Mouse (Mus musculus): ENCODE data around the gene Nrxn2. TPM values are rescaled to one million over a fixed set of nuclear protein-coding genes. Genes with fewer than 3 reads are reported as not detected.

Nrxn2 gene
- total RNA-seq, 2 experiments from 2014 or later, result 695 to 758 TPM

DNA sequence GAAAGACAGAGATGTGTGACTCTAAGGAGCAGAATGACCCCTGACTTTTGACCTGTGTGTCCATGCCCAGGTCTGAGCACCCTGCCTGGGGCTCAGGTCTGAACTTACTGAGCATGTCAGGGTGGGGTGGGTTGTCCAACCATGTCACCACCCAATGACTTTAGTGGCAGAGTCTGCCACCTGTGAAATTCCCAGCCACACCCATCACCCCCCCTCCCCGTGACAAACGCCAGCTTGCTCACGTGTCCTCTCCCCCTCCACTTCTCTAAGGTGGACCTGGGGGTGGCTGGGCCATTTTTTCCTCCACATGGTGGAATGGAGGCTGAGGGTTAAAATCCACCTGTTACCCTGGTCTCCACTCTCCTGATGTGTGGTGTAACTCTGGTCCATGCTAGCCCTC, 117.7 kb downstream of the Nrxn2 start:
- intact Hi-C loops (cut with DNase I), result no loop called here
- no peak for DNase-seq

GRCm38 (mm10) chr19:6536696-6537095, 118.2 kb downstream of the Nrxn2 start:
- intact Hi-C loops (cut with DNase I), result no loop called here
- DNase-seq, result peak; percentile 56

GRCm38 (mm10) chr19:6537526-6537925, 119.0 kb downstream of the Nrxn2 start:
- intact Hi-C loops (cut with DNase I), result no loop called here
- DNase-seq, result no peak

DNA sequence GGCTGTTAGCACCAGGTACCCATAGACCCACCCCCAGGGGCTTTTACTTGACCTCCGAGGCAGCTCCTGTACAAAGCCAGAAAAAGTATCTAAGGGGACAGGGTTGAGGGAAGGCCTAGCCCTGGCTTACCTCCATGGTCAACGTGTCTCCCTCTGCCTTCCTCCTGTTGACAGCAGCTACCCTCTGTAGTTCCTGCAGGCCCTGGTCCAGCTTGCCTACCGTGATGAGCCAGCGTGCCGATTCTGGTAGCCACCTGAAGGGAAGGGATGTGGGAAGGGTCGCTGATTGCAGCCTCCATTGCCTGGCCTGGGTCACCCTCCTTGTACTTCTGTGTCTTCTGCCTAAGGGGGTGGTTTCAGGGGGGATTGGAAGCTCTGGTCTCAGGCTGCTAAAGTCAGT, 120.0 kb downstream of the Nrxn2 start:
- DNase-seq, result no peak
- intact Hi-C loops (cut with DNase I), result no loop called here

- intact Hi-C loops (cut with DNase I), result no loop called here
- no peak for DNase-seq
Measured at GRCm38 (mm10) chr19:6539592-6539991, 121.1 kb downstream of the Nrxn2 start.

- DNase-seq, result peak; percentile 1
- intact Hi-C loops (cut with DNase I), result no loop called here
Measured at GRCm38 (mm10) chr19:6540191-6540590, 121.7 kb downstream of the Nrxn2 start.

DNA sequence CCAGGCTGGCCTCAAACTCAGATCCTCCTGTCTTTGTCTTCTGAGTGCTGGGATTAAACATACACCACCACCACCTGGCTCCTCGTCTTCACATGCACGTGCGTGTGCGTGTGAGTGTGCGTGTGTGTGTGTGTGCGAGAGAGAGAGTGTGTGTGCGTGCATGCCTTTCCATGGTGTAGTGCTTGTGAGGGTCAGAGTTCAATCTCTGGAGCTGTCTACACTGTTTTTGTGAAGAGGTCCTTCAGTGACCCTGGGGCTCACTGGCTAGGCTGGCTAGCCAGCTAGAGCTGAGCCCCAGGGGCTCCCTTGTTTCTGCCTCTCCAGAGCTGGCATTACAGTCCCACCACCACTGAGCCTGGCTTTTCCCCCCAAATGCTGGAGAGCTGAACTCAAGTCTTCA, 123.0 kb downstream of the Nrxn2 start:
- intact Hi-C loops (cut with DNase I), result no loop called here
- DNase-seq, result no peak

- intact Hi-C loops (cut with DNase I), result no loop called here
- peak; percentile 27 for DNase-seq
Measured at GRCm38 (mm10) chr19:6542367-6543034, 124.0 kb downstream of the Nrxn2 start, which contains the start of gene Slc22a12. Gene Slc22a12 (minus strand): TSS chr19:6543032.

- intact Hi-C loops (cut with DNase I), result no loop called here
- DNase-seq, result peak; percentile 0
Measured at GRCm38 (mm10) chr19:6543035-6543383, 124.5 kb downstream of the Nrxn2 start.

- peak; percentile 1 for DNase-seq
- intact Hi-C loops (cut with DNase I), result no loop called here
Measured at GRCm38 (mm10) chr19:6543518-6543917, 125.0 kb downstream of the Nrxn2 start.

DNA sequence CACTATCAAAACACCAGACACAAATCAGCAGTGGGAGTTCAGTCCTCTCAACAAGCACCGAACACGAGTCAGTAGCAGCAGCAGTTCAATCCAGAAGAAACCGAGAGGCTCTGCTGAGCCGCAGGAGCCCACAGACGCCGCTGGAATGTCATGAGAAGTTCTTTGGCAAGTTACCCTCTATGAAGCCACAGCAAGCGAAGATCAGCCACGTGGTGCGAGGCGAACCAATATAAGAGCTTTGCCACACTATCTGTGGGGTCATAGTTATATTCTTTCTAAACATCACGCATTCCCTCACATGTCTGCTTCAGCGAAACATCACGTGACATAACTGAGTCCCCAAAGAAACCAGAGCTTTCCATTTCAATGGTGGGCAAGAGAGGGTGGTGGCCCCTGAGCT, 126.2 kb downstream of the Nrxn2 start:
- intact Hi-C loops (cut with DNase I), result no loop called here

GRCm38 (mm10) chr19:6545481-6545880, 127.0 kb downstream of the Nrxn2 start:
- intact Hi-C loops (cut with DNase I), result no loop called here
- DNase-seq, result peak; percentile 5

More for the DNA sequence above, 126.2 kb downstream of the Nrxn2 start:
- DNase-seq, result no peak

- peak; percentile 92 for DNase-seq
- intact Hi-C loops (cut with DNase I), result no loop called here
Measured at GRCm38 (mm10) chr19:6546096-6546495, 127.6 kb downstream of the Nrxn2 start.

DNA sequence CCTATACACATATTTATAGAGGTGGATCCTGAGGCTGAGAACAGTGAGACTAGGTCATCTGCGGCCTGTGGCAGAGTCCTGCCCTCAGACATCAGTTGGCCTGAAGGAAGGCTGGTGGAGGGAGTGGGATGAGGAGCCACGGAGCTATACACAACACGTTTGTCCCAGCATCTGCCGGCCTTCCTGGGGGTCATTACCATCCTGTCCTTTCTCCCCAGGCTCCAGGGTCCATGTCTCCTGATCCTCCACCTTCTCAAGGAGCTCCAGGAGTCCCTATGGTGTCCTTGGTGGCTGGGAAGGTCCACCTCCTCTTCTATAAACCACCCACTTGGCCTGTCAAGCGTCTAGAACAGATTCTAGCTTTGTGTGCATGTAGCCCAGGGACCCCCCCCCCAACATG, 129.3 kb downstream of the Nrxn2 start:
- peak; percentile 0 for DNase-seq
- intact Hi-C loops (cut with DNase I), result no loop called here

- intact Hi-C loops (cut with DNase I), result no loop called here
- DNase-seq, result peak; percentile 71
Measured at GRCm38 (mm10) chr19:6548431-6549410, 130.2 kb downstream of the Nrxn2 start.

GRCm38 (mm10) chr19:6549566-6549965, 131.0 kb downstream of the Nrxn2 start:
- intact Hi-C loops (cut with DNase I), result no loop called here
- DNase-seq, result peak; percentile 63

DNA sequence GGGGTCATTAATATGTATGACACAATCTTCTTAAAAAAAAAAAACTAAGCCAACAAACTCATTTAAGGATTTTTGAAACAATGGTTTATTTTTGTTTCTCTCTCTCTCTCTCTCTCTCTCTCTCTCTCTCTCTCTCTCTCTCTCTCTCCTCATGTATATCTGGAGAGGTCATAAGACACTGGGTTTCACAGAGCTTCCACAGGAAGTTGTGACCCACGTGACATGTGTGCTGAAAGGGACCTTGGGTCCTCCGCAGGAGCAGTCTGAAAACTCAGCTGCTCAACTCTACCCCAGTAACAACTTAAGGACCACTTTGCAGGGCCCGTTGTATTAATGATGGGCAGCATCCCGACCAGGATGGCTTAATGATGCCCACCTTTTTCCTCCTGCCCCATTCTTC, 132.7 kb downstream of the Nrxn2 start:
- DNase-seq, result no peak
- intact Hi-C loops (cut with DNase I), result no loop called here

DNA sequence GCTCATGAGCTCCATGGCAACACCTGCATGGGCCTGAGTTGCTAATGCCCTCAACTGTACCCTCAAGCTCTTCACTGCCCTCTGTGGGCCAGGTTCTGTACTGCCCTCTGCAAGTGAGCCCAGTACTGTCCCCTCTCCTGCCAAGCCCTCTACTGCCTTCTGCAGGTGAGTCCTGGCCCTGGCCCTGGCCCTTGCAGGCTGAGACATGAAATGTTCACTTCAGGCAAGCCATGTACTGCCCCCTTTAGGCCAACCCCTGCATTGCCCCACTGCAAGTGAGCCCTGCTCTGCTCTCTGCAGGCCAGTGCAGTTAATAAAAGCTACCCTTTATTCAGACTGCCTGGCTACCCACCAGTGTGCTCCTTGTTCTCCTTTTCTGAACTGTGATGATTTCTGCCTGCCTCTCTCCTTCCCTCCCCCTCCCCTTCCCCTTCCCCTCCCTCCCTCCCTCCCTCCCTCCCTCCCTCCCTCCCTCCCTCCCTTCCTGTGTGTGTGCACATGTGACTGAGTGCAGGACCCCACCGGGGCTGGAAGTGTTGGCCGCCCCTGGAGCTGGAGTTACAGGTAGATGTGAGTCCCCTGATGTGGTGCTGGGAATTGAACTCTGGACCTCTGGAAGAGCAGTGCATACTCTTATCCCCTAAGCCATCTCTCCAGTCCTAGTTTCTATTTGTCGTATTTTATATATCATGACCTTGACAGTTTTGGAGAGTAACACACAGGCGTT, 133.9 kb downstream of the Nrxn2 start:
- DNase-seq, result peak; percentile 76

DNA sequence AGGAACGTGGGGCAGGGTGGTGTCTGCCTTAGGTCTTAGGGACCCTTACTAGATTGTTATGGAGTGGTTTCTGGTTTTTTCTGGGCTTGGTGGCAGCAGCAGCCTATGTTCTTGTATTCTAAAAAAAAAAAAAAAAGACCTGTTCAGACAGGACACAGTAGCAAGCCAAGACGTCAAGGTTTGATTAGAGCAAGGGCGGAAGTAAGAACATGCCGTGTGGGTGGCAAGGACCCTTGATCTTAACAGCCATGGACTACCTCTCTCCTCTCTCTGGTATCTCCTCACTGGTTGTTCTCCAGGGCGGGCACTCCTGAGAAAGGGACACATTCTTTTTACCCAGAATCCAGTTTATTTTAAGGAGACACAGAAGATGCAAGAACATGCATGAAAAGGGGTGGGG, 134.6 kb downstream of the Nrxn2 start:
- intact Hi-C loops (cut with DNase I), result no loop called here
- no peak for DNase-seq

More for the DNA sequence above, 133.9 kb downstream of the Nrxn2 start:
- intact Hi-C loops (cut with DNase I), result no loop called here

GRCm38 (mm10) chr19:6553819-6554582, 135.5 kb downstream of the Nrxn2 start:
- intact Hi-C loops (cut with DNase I), result no loop called here
- DNase-seq, result peak; percentile 0

Measured in left cerebral cortex, postnatal 4 days (tissue).